Mouse (Mus musculus): ENCODE data around the gene Fkbp10. TPM values are rescaled to one million over a fixed set of nuclear protein-coding genes. Genes with fewer than 3 reads are reported as not detected.

Gene Fkbp10
- polyA plus RNA-seq, 2 experiments: 5.0 to 5.3 TPM

DNA sequence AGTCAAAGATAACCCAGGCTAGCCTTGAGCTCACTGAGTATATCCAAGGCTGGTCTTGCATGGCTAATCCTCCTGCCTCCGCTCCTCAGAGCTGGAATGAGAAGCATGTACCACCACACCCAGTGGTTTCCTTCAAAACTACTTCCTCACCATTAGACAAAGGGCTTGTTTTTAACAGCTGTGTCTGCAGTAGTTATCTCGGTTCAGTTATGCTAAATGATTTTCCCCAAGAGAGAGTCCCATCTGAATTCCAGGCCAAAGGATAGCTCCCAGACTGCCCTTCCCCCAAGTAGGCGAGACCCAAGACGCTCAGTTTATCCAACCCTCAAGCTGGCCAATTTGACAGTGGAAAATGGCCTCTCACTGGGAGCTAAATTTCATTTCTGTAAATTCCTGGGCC, 39.5 kb upstream of the Fkbp10 start:
- Histone ChIP-seq H3K4me1 (replicated peaks; ENCODE audit: control insufficient read depth in 2 of 2, insufficient read depth in 2 of 2, low read length in 1 of 2) (no peaks in the 10 kb centered on the region), H3K27me3 (ENCODE audit: control insufficient read depth, insufficient read depth, low read length) (no peaks in the 10 kb centered on the region), H3K27ac (no peak overlapping the region), H3K36me3 (replicated peaks; ENCODE audit: control insufficient read depth, insufficient read depth, low read depth) (no peaks in the 10 kb centered on the region), H3K4me2 (ENCODE audit: low read depth) (no peak overlapping the region), H3K9me3 (ENCODE audit: control insufficient read depth, low read length) (no peaks in the 10 kb centered on the region), H3K9ac (replicated peaks) (no peak overlapping the region), H3K4me3 (ENCODE audit: insufficient read depth in 1 of 2, low read depth in 2 of 2, low read length in 2 of 2) (no peak overlapping the region)
- no peak for ATAC-seq (ENCODE audit: insufficient read depth)
- 57% methylated on average over 4 of the region's 4 CpGs for WGBS (ENCODE audit: insufficient replicate concordance)
- DNase-seq (ENCODE audit: low read depth in 3 of 3, low spot score in 3 of 3): no peak
- TF ChIP-seq EP300 (IDR thresholded peaks at IDR 0.05; ENCODE audit: low read depth) (no peak), CTCF (IDR thresholded peaks at IDR 0.05; ENCODE audit: low read depth) (no peak)

DNA sequence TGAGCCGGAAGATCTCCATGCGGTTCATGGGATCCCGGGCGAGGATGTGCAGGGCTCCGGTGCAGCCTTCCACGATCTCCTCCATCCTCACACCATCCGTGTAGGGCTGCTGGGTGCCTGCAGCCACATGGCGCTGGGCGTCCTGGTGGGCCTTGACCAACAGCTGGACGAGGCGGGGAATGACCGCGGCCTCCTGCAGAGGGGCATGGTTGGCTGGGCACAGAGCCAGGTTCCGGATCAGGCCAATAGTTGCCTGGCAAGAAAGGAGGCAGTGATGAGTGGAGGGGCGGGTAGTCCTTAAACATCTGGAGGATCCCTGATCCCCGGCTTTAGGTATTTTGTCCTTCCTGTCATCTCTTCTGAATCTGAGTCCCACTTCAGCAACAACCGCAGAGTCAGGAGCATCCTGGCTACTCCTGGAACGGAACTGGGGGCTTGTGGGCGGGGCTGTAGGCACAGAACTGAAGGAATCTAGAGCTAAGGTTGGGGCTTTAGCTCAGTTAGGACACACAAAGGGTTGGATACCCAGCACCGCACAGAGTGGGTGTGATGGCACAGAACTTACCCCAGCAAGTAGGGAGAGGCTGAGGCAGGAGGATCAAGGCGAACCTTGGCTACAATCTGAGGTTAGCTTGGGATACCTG, 38.6 kb upstream of the Fkbp10 start:
- DNase-seq (ENCODE audit: low read depth in 3 of 3, low spot score in 3 of 3): no peak
- H3K27me3 ChIP-seq (ENCODE audit: control insufficient read depth, insufficient read depth, low read length): no peaks in the 10 kb centered on the region
- no peaks in the 10 kb centered on the region for H3K9me3 ChIP-seq (ENCODE audit: control insufficient read depth, low read length)
- no peak for ATAC-seq (ENCODE audit: insufficient read depth)
- H3K36me3 ChIP-seq (replicated peaks; ENCODE audit: control insufficient read depth, insufficient read depth, low read depth): no peaks in the 10 kb centered on the region
- H3K9ac ChIP-seq (replicated peaks): no peak overlapping the region
- H3K4me3 ChIP-seq (ENCODE audit: insufficient read depth in 1 of 2, low read depth in 2 of 2, low read length in 2 of 2): no peak overlapping the region
- no peak overlapping the region for H3K27ac ChIP-seq
- 80% methylated on average over 21 of the region's 21 CpGs for WGBS (ENCODE audit: insufficient replicate concordance)
- TF ChIP-seq CTCF (IDR thresholded peaks at IDR 0.05; ENCODE audit: low read depth) (no peak), EP300 (IDR thresholded peaks at IDR 0.05; ENCODE audit: low read depth) (no peak)
- H3K4me2 ChIP-seq (ENCODE audit: low read depth): no peak overlapping the region
- no peaks in the 10 kb centered on the region for H3K4me1 ChIP-seq (replicated peaks; ENCODE audit: control insufficient read depth in 2 of 2, insufficient read depth in 2 of 2, low read length in 1 of 2)

DNA sequence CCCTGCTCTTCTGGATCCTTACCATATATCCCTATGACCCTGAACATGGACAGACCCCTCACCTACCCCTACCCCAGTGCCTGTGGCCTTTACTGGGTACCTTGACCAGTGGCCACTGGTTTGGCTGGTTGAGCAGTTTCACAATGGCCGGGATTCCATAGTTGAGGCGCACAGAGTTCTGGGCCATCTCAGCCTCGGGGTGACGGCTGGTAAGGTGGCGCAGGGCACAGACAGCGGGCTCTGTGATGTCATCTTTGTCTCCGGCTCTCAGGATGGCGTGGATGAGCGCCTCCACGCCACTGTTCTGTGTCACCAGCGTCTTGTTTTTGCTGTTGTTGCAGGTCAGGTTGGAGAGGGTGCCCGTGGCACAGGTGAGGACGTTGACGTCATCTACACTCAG, 37.5 kb upstream of the Fkbp10 start:
- ATAC-seq (ENCODE audit: insufficient read depth): no peak
- no peaks in the 10 kb centered on the region for H3K9me3 ChIP-seq (ENCODE audit: control insufficient read depth, low read length)
- no peak overlapping the region for H3K4me2 ChIP-seq (ENCODE audit: low read depth)
- TF ChIP-seq CTCF (IDR thresholded peaks at IDR 0.05; ENCODE audit: low read depth) (no peak), EP300 (IDR thresholded peaks at IDR 0.05; ENCODE audit: low read depth) (no peak)
- H3K36me3 ChIP-seq (replicated peaks; ENCODE audit: control insufficient read depth, insufficient read depth, low read depth): no peaks in the 10 kb centered on the region; the same call in 1 of the 2 replicates
- no peak for DNase-seq (ENCODE audit: low read depth in 3 of 3, low spot score in 3 of 3)
- H3K9ac ChIP-seq (replicated peaks): no peak overlapping the region
- 76% methylated on average over 14 of the region's 14 CpGs for WGBS (ENCODE audit: insufficient replicate concordance)
- no peak overlapping the region for H3K27ac ChIP-seq
- H3K4me3 ChIP-seq (ENCODE audit: insufficient read depth in 1 of 2, low read depth in 2 of 2, low read length in 2 of 2): no peak overlapping the region
- no peaks in the 10 kb centered on the region for H3K4me1 ChIP-seq (replicated peaks; ENCODE audit: control insufficient read depth in 2 of 2, insufficient read depth in 2 of 2, low read length in 1 of 2)
- H3K27me3 ChIP-seq (ENCODE audit: control insufficient read depth, insufficient read depth, low read length): no peaks in the 10 kb centered on the region

DNA sequence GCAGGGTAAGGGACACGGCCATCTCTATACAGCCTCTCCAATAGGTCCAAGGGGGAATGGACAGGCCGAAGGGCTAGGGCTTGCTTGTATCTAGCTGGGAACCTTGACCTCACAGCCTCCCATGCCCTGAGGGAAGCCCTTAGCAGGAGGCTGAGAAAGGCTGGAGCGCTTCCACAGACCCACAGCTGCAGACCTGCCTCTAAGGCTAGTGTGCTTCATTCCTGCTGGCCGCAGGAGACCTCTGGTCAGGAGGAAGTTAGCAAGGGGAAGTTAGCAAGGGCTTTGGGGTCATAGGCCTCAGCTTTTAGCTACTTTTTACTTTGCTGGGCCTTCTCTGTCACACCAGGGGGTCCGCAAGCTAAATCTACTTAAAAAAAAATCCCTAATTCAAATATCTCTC, 37.1 kb upstream of the Fkbp10 start:
- Histone ChIP-seq H3K27ac (no peak overlapping the region), H3K36me3 (replicated peaks; ENCODE audit: control insufficient read depth, insufficient read depth, low read depth) (no peaks in the 10 kb centered on the region; the same call in 1 of the 2 replicates), H3K4me3 (ENCODE audit: insufficient read depth in 1 of 2, low read depth in 2 of 2, low read length in 2 of 2) (no peak overlapping the region), H3K9ac (replicated peaks) (no peak overlapping the region), H3K4me2 (ENCODE audit: low read depth) (no peak overlapping the region), H3K9me3 (ENCODE audit: control insufficient read depth, low read length) (no peaks in the 10 kb centered on the region), H3K4me1 (replicated peaks; ENCODE audit: control insufficient read depth in 2 of 2, insufficient read depth in 2 of 2, low read length in 1 of 2) (no peaks in the 10 kb centered on the region), H3K27me3 (ENCODE audit: control insufficient read depth, insufficient read depth, low read length) (no peaks in the 10 kb centered on the region)
- WGBS (ENCODE audit: insufficient replicate concordance): 68% methylated on average over 5 of the region's 5 CpGs
- TF ChIP-seq CTCF (IDR thresholded peaks at IDR 0.05; ENCODE audit: low read depth) (no peak), EP300 (IDR thresholded peaks at IDR 0.05; ENCODE audit: low read depth) (no peak)
- ATAC-seq (ENCODE audit: insufficient read depth): no peak
- DNase-seq (ENCODE audit: low read depth in 3 of 3, low spot score in 3 of 3): no peak

DNA sequence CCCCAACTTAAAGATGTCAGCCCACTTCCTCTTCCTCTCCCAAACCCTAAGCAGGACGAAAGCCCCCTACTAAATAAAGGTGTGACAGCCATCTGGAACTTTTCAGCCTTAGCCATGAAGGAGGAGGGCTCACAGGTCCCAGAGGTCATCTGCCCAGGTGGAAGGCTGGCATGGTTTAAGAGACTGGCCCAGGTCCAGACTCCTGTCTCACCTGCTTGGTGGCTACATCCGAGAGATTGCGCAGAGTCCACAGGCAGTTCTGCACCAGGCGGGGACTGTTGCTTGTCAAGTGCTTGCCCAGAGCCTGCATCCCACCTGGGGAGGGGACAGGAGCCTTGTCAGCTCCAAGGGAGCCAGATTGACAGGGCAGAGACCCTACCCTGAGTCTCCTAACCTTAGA, 36.2 kb upstream of the Fkbp10 start:
- Histone ChIP-seq H3K4me2 (ENCODE audit: low read depth) (no peak overlapping the region), H3K27me3 (ENCODE audit: control insufficient read depth, insufficient read depth, low read length) (no peaks in the 10 kb centered on the region), H3K36me3 (replicated peaks; ENCODE audit: control insufficient read depth, insufficient read depth, low read depth) (no peaks in the 10 kb centered on the region; the same call in 1 of the 2 replicates), H3K9ac (replicated peaks) (no peak overlapping the region), H3K9me3 (ENCODE audit: control insufficient read depth, low read length) (no peaks in the 10 kb centered on the region), H3K4me3 (ENCODE audit: insufficient read depth in 1 of 2, low read depth in 2 of 2, low read length in 2 of 2) (no peak overlapping the region), H3K27ac (no peak overlapping the region), H3K4me1 (replicated peaks; ENCODE audit: control insufficient read depth in 2 of 2, insufficient read depth in 2 of 2, low read length in 1 of 2) (no peaks in the 10 kb centered on the region)
- no peak for DNase-seq (ENCODE audit: low read depth in 3 of 3, low spot score in 3 of 3)
- no peak for ATAC-seq (ENCODE audit: insufficient read depth)
- 70% methylated on average over 4 of the region's 4 CpGs for WGBS (ENCODE audit: insufficient replicate concordance)
- TF ChIP-seq EP300 (IDR thresholded peaks at IDR 0.05; ENCODE audit: low read depth): no peak
- TF ChIP-seq CTCF (IDR thresholded peaks at IDR 0.05; ENCODE audit: low read depth): no peak

Measured in liver, embryonic 14.5 days (tissue).